Mouse (Mus musculus) thymus, adult 2 months (tissue): Measurements from ENCODE around the gene Vps36.

Source experiments
- CTCF ChIP-seq: fragments of 200-500 bp; IDR thresholded peaks from 2 replicates; pipeline ENCODE4 v1.5.1; 2012; ENCODE audit warnings: mild to moderate bottlenecking, control low read depth, low read length, moderate library complexity, borderline replicate concordance; ENCODE audit not compliant: control insufficient read depth, poor library complexity, insufficient read depth; ENCODE audit errors: extremely low read depth
- POLR2A ChIP-seq: fragments of 200-500 bp; IDR thresholded peaks from 2 replicates; pipeline ENCODE4 v1.6.1; 2012; ENCODE audit warnings: mild to moderate bottlenecking, low read length, control low read depth, moderate library complexity; ENCODE audit not compliant: control insufficient read depth, poor library complexity, insufficient read depth; ENCODE audit errors: extremely low read depth

DNA sequence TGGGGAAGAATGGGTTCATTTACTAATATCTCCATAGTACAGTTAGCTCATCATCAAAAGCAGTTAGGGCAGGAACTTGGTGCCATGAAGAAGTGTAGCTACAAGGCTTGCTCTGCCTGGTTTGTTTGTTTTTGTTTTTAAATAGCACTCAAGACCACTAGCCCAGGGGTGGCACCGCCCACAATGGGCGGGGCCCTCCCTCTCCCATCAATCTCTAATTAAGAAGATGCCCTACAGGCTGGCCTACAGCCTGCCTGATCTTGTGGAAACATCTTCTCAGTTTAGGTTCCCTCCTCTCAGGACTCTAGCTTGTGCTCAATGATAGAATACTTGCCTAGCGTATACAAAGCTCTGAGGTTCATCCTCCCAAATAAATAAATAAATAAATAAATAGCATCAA, 7.7 kb upstream of the Vps36 start:
- TF ChIP-seq POLR2A, result no peak
- TF ChIP-seq CTCF, result no peak
